Mouse (Mus musculus): ENCODE measurements around the gene Rasd2.

Gene Rasd2

DNA sequence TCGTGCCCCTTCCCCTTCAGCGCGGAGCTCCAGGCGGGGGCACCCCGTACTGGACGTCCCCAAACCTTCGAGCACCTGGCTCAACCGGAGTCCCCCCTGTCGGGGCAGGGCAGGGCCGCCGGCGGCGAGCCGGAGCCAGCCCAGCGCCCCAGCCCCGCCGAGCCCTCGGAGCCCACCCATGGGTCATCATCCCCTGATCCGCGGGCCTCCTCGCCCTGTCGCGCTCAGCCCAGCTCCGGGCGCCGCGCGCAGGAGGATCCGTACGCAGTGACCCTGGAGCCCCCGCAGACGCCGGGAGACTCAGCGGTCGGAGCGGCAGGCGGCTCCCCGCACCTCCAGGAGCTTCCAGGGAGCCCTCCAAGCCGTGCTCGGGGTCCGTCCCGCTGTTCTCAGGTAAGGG, at the start of gene Rasd2:
Gene Rasd2, plus strand, starts transcription at position 259 of the 400 bp plus-strand sequence.
- DNase-seq = no peak

GRCm38 (mm10) chr8:75169363-75169762, 44.4 kb upstream of the Rasd2 start:
- no peak for DNase-seq

GRCm38 (mm10) chr8:75172009-75172685, 41.6 kb upstream of the Rasd2 start:
- DNase-seq = no peak

DNA sequence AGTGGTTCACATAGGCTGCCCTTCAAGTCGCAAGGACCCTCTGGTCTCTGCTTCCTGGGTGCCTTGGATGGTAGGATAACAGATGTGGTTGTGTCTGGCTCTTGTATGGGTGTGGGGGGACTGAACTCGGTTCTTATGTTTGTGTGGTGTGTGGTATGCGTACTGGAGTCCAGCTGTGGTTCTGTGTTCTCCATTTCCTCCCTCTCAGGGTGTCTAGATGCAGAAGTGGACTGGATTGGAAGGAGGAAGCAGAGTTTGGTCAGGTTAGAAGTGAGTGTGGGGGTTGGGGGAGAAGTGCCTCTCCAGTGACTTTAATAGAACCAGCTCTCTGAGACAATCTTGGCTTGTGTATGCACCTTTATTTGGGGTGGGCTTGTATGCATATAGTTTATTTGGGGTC, 20.7 kb upstream of the Rasd2 start:
- DNase-seq = no peak

- no peak for DNase-seq
Observed at GRCm38 (mm10) chr8:75194473-75195071, 19.2 kb upstream of the Rasd2 start.

- DNase-seq = no peak
Observed at GRCm38 (mm10) chr8:75197170-75197569, 16.6 kb upstream of the Rasd2 start.

DNA sequence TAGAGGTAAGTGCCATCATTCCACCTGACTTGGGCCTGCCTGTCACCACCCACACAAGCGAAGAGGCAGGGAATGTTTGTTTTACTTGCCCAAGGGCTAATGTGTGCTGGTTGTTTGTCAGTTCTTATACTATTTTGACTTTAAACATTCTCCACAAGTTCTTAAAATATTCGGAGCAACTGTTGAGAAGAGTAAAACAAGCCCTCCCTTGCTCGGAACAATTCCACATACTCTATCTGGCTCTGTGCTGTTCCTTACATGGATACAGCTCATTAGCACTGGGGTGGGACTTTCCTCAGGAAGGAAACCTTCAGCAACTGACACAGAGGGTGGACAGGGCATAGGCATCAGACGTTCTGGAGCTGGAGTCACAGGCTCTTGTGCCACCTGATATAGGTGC, 15.9 kb upstream of the Rasd2 start:
- DNase-seq = no peak

- no peak for DNase-seq
Observed at GRCm38 (mm10) chr8:75198300-75198699, 15.4 kb upstream of the Rasd2 start.

- DNase-seq = no peak
Observed at GRCm38 (mm10) chr8:75198988-75199765, 14.6 kb upstream of the Rasd2 start.

- no peak for DNase-seq
Observed at GRCm38 (mm10) chr8:75199914-75200313, 13.8 kb upstream of the Rasd2 start.

- no peak for DNase-seq
Observed at GRCm38 (mm10) chr8:75202041-75202656, 11.6 kb upstream of the Rasd2 start.

- DNase-seq = no peak
Observed at GRCm38 (mm10) chr8:75202913-75203312, 10.8 kb upstream of the Rasd2 start.

DNA sequence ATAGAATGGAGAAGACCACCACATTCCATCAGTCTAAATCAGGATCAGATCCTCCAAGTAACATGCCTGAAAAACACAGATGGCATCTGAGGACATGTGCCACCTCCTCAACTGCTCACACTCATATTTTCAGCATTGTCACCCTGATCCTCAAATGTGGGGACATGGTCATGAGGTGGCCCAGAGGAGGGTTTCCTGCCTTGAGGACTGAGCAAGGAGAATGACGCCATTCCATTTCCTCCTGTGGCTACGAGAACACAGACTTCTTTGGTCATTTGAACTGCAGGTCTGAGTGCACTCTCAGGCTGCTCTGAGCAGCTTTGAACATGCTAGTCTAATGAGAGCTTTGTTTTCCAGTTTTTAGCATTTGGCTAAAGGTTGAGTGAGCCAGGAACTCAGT, 10.3 kb upstream of the Rasd2 start:
- no peak for DNase-seq

DNA sequence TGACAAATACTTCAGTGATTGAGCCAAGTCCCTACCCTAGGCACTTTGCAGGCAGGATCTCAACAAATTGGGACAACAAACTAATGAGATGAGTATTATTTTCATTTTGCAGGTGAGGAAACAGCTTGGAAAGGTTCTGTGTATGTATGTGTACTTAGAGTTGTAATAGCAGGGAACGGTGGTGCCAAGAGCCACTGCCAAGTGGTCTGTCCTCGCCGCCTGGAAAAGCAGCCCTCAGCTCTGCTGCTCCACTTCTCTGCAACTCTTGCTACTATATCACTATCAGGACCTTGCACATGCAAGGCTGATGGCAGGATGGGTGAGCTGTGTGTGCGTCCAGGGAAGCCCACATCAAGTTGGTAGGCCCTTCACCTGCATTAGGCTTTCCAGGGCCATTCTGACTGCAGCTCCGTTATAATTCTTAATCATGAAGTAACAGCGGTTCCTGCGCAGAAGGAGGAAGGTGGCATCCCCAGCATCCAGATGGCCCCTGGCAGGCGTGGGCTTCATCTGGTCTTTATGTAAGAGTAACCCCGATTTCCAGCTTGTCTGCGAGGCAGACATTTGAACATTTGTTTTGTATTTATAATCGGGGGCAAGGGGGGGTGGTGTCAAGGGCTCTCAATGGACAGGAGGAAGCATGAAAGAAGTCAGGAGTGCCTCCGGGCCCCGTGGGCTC, 9.4 kb upstream of the Rasd2 start:
- DNase-seq = no peak

DNA sequence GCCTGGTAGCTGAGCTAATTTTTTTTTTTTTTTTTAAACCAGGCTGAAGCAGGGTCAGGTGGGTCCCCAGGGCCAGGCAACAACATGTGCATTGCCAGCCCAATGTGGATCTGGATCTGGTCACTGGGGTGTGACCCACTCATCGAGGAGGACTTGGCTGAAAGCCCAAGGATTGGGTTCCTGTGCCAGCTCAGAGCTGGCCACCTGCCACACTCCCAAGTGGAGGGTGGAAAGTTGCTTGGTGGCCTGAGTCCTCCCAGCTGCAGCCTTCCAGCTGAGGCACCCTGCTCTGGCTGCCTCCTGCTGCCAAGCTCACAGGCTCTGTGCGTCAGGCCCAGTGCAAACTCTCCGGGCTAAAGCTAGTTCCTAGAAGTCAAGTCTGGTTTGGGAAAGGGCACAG, 2.3 kb upstream of the Rasd2 start:
- DNase-seq = no peak

DNA sequence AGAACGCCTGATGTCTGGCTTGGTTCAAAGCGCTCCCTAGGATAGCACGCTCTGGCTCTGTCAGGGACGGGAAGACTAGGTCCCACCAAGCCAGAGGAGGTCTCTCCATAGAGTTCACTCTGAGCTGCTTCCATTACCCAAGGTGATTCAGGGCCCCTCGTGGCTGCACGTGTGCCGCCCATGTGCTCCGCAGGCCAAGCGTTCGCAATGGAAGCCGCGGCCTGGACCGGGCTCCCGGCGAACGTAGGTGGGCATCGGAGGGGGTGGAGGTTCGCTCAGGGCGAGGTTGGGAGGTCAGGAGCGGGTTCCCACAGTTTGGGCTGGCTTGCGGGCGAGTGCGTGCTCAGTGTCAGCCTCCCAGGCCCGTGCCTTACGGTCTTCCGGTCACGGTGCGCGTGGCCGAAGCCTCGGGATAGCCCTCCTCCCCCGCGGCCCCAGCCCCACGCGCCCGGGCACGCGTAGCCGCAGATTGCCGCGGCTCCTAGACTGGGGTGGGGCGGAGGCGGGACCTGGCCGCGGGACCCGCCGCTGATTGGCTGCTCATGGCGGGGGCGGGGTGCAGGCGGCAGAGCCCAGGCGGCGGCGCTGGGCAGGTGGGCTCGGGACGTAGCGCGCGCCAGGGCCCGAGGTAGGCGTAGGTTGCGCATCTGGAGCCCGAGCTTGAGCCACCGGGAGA, 975 bp upstream of the Rasd2 start:
- DNase-seq = peak; percentile 40 to 62

- DNase-seq = no peak
Observed at GRCm38 (mm10) chr8:75213307-75213651, 465 bp upstream of the Rasd2 start.

DNA sequence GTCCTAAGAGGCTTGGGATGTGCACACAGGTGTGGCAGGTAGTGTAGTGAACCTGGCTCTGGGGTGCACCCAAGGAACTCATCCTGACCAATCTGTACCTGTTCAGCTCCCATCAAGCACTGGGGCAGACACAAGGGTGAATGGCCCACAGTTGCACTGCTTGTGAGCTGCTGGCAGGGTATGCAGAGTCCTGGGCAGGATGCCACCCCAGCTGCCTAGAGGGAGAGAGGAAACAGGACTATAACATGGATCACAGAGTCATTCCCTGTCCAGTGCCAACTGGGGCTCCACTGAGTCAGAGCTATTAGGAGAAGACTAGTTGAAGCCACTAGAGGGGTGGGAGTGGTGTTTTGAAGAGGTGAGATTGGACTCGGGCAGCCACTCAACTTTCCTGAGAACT, 1.3 kb downstream of the Rasd2 start:
- no peak for DNase-seq

DNA sequence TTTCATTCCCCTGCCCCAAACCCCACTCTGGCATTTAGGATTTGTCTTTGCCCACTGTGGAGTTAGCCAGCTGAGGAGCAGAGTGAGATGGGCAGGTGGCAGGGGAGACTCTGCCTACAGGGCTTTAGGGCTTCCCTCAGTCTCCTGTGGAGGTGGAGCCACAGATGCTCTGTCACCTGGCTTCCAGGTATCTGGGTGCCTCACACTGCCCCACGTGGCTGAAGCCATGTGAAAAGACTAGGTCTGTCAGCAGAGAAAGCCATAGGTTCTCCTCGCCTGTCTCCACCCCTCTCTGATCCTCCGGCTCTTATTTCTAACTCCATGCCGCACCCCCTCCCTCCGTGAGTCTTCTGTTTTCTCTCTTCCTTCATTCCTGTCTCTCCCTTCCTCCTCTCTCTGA, 2.2 kb downstream of the Rasd2 start:
- DNase-seq = no peak

GRCm38 (mm10) chr8:75216886-75217285, 3.1 kb downstream of the Rasd2 start:
- DNase-seq = no peak

DNA sequence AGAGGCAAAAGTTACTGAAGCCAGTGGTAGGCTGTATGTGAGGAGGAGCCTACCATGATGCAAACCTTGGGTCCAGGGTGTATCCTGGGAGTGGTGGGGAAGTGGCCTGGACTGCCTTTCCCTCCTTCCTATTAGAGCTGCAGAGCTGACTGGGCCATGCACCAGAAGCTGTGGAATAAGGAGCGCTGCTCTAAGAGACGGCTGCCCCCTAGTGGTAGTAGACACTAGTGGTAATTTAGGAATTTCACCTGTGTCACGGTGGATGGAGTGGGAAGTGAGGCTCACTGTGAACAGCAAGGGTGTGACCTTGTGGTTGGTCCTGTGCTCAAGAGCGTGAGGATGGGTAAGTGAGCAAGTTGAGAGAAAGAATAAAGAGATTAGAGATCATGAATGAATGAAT, 4.2 kb downstream of the Rasd2 start:
- DNase-seq = no peak

DNA sequence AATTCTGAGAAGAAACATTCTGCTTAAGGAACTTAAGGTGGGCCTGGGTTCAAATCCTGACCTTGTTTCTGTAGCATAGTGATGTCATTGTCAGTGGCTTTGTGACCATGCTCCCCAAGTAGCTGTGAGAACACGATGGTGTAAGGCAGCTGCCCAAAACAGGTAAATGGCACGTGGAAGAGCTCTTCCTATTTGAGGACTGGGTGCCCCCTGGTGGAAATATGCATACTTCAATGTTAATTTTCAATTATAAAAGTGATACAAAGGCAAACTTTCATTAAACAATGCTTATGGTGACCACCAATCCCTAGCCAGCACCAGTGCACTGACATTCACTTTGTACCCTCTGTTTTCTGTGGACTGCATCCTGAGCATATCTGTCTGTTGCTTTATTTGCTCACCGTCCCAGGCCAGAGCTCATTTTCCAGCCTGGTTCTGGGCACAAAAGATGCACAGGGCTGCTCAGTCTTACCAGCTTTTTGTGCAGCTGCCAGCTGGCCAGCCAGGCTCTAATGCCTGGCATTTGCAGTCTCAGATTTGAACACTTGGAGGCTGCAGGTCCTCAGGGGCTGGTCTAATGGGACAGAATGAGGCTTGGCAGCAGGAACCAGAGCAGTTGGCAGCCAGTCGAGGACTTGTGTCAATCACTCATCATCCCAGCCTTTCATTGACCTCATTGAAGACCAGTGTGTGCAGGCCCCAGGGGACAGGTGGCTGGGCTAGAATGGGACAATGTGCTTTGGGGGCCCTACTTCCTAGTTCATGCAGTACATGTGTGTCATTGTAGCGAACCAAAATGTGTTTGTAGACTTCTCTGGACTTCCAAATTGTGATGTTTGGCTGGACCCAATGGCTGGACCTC, 6.4 kb downstream of the Rasd2 start:
- no peak for DNase-seq
